Mouse (Mus musculus) ES-E14 (cell line): Measurements from ENCODE around the gene Kcnj10.

Experiments
- CHD2 ChIP-seq: IDR thresholded peaks from 2 replicates; pipeline ENCODE4 v1.6.1; 2014; ENCODE audit warnings: mild to moderate bottlenecking, low read depth, low read length, inconsistent platforms
- HCFC1 ChIP-seq: IDR thresholded peaks from 2 replicates; pipeline ENCODE4 v1.6.1; 2012; ENCODE audit warnings: low read length, inconsistent platforms, borderline replicate concordance; ENCODE audit not compliant: insufficient read depth
- ZC3H11A ChIP-seq: IDR thresholded peaks from 2 replicates; pipeline ENCODE4 v1.6.1; 2012; ENCODE audit warnings: low read depth, mild to moderate bottlenecking, inconsistent platforms, low read length, borderline replicate concordance
- ZNF384 ChIP-seq: IDR thresholded peaks from 2 replicates; pipeline ENCODE4 v1.6.1; 2012; ENCODE audit warnings: low read depth, low read length, inconsistent platforms

DNA sequence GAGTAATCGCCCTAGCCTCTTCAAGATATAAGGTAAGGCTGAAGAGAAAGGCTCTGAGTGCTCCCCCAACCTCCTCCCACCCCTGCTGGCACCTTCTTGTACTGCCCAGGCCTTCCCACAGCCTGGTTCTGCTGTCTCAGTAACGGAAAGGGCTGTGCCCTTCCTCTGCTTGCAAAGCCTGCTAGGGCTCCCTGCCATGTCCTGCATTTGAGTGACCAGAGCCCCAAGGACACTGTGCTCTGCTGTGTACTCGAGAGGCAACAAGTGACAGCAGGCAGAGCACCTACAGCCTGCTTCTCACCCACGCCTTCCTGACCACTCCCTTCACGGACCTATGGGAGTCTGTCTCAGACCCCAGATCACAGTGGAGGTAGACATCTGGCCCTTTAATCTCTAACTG is 40.8 kb upstream of the Kcnj10 start:
- no peak for TF ChIP-seq CHD2
- TF ChIP-seq ZNF384, result no peak
- TF ChIP-seq ZC3H11A, result no peak
- no peak for TF ChIP-seq HCFC1
